Mouse (Mus musculus) myocyte (in vitro differentiated cells): ENCODE data around the gene Ldhc.

Source experiments
- MYOG ChIP-seq, 3 experiments: IDR thresholded peaks; one replicate each; pipeline ENCODE4 v1.6.1; 2011; ENCODE audit warnings: control low read depth in 2 of 3, low read depth in 2 of 3, mild to moderate bottlenecking in 2 of 3; ENCODE audit not compliant: insufficient read length in 2 of 3, control insufficient read depth in 1 of 3, insufficient read depth in 1 of 3
- POLR2A ChIP-seq: IDR thresholded peaks from one replicate; pipeline ENCODE4 v1.6.1; 2011; ENCODE audit warnings: low read depth, mild to moderate bottlenecking, control low read depth, moderate library complexity; ENCODE audit not compliant: insufficient read length
- POLR2AphosphoS2 ChIP-seq: IDR thresholded peaks from one replicate; pipeline ENCODE4 v1.6.1; 2011; ENCODE audit warnings: low read depth, control low read depth; ENCODE audit not compliant: insufficient read length
- USF1 ChIP-seq: IDR thresholded peaks from one replicate; pipeline ENCODE4 v1.6.1; 2011; ENCODE audit warnings: low read depth, mild to moderate bottlenecking, control low read depth, moderate library complexity

DNA sequence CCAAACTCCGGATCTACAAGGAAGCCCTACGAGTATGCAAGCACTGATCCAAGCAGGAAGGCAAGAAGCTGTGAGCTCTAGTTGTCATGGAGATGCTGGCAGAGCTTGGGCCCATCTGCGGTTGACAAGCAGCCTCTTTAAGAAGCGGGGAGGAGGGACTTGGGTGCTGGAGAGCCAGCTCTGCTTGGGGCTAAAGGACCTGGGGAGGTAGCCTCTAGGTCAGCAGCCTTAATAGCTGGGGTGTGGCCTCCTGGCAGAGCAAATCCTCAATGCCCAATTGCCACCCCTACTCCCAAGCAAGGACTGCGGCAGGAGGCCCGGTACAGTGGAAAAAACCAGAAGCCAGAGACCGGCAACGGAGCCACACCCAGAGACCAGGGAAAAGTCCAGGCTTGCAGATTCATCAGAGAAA, 22.1 kb upstream of the Ldhc start:
- peak; percentile 9 for TF ChIP-seq POLR2AphosphoS2
- peak; percentile 13 for TF ChIP-seq POLR2A
- TF ChIP-seq USF1: no peak
- TF ChIP-seq MYOG (IDR thresholded peaks at IDR 0.05; ENCODE audit: control insufficient read depth in 1 of 3, insufficient read depth in 1 of 3, insufficient read length in 2 of 3, low read depth in 2 of 3): no peak
